Mouse (Mus musculus): Measurements from ENCODE around the gene Vmn2r59.
"Not testable (repeated sequence)": the region's sequence is repeated elsewhere in the genome, so short reads cannot be mapped to it uniquely, and the experiment has no call there.

Vmn2r59 gene

DNA sequence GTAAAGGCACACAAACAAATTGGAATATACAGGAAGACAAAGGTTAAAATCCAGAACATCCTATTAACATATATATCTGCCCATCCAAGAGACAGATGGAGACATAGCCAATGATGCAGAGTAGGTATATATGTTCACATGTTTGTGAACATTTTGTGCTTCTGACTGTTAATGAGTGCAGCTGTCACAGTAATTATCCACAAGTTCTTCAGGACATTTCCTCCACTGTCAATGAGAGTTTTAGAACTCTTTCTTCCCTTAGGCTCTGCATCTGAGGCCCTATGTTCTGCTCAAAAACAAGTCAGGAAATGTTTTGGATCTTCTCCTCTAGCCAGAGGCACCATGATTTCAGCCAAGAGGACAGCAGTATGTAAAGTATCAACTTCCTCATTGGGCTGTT, at the start of gene Vmn2r59:
Gene Vmn2r59, minus strand, starts transcription at position 101 of the 400 bp plus-strand sequence.
- in situ Hi-C loops (cut with MboI, MseI): no loop called here

DNA sequence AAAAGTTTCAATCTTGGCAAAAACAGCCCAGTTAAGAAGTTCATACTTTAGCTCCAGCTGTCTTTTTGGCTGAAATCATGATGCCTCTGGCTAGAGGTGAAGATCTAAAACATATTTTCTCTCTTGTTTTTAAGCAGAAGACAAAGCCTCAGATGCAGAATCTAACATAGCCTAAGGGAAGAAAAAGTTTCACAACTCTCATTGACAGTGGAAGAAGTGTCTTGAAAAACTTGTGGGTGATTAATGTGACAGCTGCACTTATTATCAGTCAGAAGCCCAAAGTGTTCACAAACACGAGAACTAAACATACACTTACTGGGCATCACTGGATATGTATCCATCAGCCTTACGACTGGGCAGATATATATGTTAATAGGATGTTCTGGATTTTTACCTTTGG, 48.6 kb upstream of the Vmn2r59 start, which contains the start of gene Vmn2r60:
Gene Vmn2r60, plus strand, starts transcription at position 301 of the 400 bp plus-strand sequence.
- in situ Hi-C loops (cut with MboI, MseI): no loop called here

- in situ Hi-C loops (cut with MboI, MseI): not testable (repeated sequence)
Measured at GRCm38 (mm10) chr7:42107061-42107460, 48.2 kb upstream of the Vmn2r59 start.

All from T-helper 17 cell (primary cell).